Mouse (Mus musculus) olfactory bulb, adult 2 months (tissue): ENCODE measurements at regions not wholly inside any gene's neighbourhood (a gene's known extent, or its start where the extent isn't known, plus 50 kb on each side); places are given as distances from the start of the nearest gene placed in this dataset.
"Not testable (repeated sequence)": the region's sequence is repeated elsewhere in the genome, so short reads cannot be mapped to it uniquely, and the experiment has no call there.

Experiments
- CTCF ChIP-seq: fragments of 200-500 bp; IDR thresholded peaks from 2 replicates; pipeline ENCODE4 v1.5.1; 2012; ENCODE audit warnings: low read depth, mild to moderate bottlenecking, low read length, moderate library complexity; ENCODE audit not compliant: insufficient read depth
- POLR2A ChIP-seq: fragments of 200-500 bp; IDR thresholded peaks from 2 replicates; pipeline ENCODE4 v1.6.1; 2012; ENCODE audit warnings: mild to moderate bottlenecking, low read depth, low read length, moderate library complexity; ENCODE audit not compliant: insufficient read depth

GRCm38 (mm10) chr11:23095723-23096122 lies 88.4 kb downstream of the Fam161a start:
- not testable (repeated sequence) for TF ChIP-seq CTCF, POLR2A
